Mouse (Mus musculus) cortical plate, adult 2 months (tissue): ENCODE data around the gene Htra2. TPM values are rescaled to one million over a fixed set of nuclear protein-coding genes. Genes with fewer than 3 reads are reported as not detected.

Source experiments
- H3K27ac ChIP-seq: fragments of 200-500 bp; 2 replicates; pipeline ENCODE4 v1.5.1; 2012; ENCODE audit warnings: low read length, control low read depth, inconsistent platforms; ENCODE audit not compliant: insufficient read depth
- H3K4me1 ChIP-seq: fragments of 200-500 bp; 2 replicates; pipeline ENCODE4 v1.6.1; 2011; ENCODE audit warnings: low read length; ENCODE audit not compliant: control insufficient read depth, insufficient read depth
- H3K4me3 ChIP-seq: fragments of 200-500 bp; 2 replicates; pipeline ENCODE4 v1.5.1; 2011; ENCODE audit warnings: mild to moderate bottlenecking, low read length, control low read depth; ENCODE audit not compliant: insufficient read depth
- CTCF ChIP-seq: fragments of 200-500 bp; IDR thresholded peaks from 2 replicates; pipeline ENCODE4 v1.5.1; 2011; ENCODE audit warnings: mild to moderate bottlenecking, control low read depth, low read length; ENCODE audit not compliant: insufficient read depth; ENCODE audit errors: extremely low read depth
- POLR2A ChIP-seq: fragments of 200-500 bp; IDR thresholded peaks from 2 replicates; pipeline ENCODE4 v1.6.1; 2011; ENCODE audit warnings: mild to moderate bottlenecking, low read length, control low read depth; ENCODE audit not compliant: insufficient read depth; ENCODE audit errors: extremely low read depth
- polyA plus RNA-seq: library from polyadenylated mRNA; depleted of rRNA; stranded (reverse); fragments of >200 nt; gene quantifications from 2 replicates; pipeline ENCODE4 v1.2.3, GENCODE M21; 2012

The Htra2 gene
- polyA plus RNA-seq, 1 experiment = 58.8 TPM

- Histone ChIP-seq H3K4me3 (no peak overlapping the region; the same call in 1 of the 2 replicates), H3K27ac (no peak overlapping the region)
- TF ChIP-seq CTCF (no peak), POLR2A (no peak)
Measured at GRCm38 (mm10) chr6:83087205-83087925, 32.3 kb upstream of the Htra2 start.

GRCm38 (mm10) chr6:83086121-83087035 lies 31.3 kb upstream of the Htra2 start, which contains the start of gene Lbx2:
Gene Lbx2 (plus strand): TSS chr6:83086367.
- Histone ChIP-seq H3K27ac (no peak within 1 kb of the TSS), H3K4me1 (no peaks in the 10 kb centered on the region), H3K4me3 (no peak within 1 kb of the TSS; the same call in 1 of the 2 replicates)
- no peak for TF ChIP-seq POLR2A
- no peak for TF ChIP-seq CTCF

More at GRCm38 (mm10) chr6:83087205-83087925, 32.3 kb upstream of the Htra2 start:
- no peaks in the 10 kb centered on the region for H3K4me1 ChIP-seq

GRCm38 (mm10) chr6:83084477-83084876 lies 29.4 kb upstream of the Htra2 start:
- Histone ChIP-seq H3K4me1 (no peaks in the 10 kb centered on the region), H3K27ac (no peak overlapping the region), H3K4me3 (no peak overlapping the region)
- TF ChIP-seq POLR2A (no peak), CTCF (no peak)

- 0 out of 2 replicates have a peak, but pooled peaks cover 3% of the 10 kb centered on the region for H3K4me1 ChIP-seq
- H3K27ac ChIP-seq = no peak overlapping the region
- no peak for TF ChIP-seq POLR2A
- no peak overlapping the region for H3K4me3 ChIP-seq
Measured at GRCm38 (mm10) chr6:83083497-83083896, 28.4 kb upstream of the Htra2 start.

GRCm38 (mm10) chr6:83080210-83080609 lies 25.1 kb upstream of the Htra2 start:
- H3K4me1 ChIP-seq = 0 out of 2 replicates have a peak, but pooled peaks cover 3% of the 10 kb centered on the region
- H3K27ac ChIP-seq = no peak overlapping the region
- no peak for TF ChIP-seq POLR2A
- TF ChIP-seq CTCF = no peak

GRCm38 (mm10) chr6:83078324-83078858 lies 23.3 kb upstream of the Htra2 start:
- Histone ChIP-seq H3K4me3 (peak overlapping the region; percentile 60), H3K4me1 (0 out of 2 replicates have a peak, but pooled peaks cover 3% of the 10 kb centered on the region), H3K27ac (peak overlapping the region; percentile 75)
- TF ChIP-seq CTCF (0 out of 2 replicates have a peak, but pooled peaks have one; percentile 22), POLR2A (peak; percentile 54)

More at GRCm38 (mm10) chr6:83080210-83080609, 25.1 kb upstream of the Htra2 start:
- H3K4me3 ChIP-seq = no peak overlapping the region

- Histone ChIP-seq H3K27ac (peak within 1 kb of the TSS; percentile 75), H3K4me3 (peak within 1 kb of the TSS; percentile 60), H3K4me1 (0 out of 2 replicates have a peak, but pooled peaks cover 3% of the 10 kb centered on the region)
- TF ChIP-seq POLR2A (no peak), CTCF (no peak)
Measured at GRCm38 (mm10) chr6:83077630-83078323, 22.7 kb upstream of the Htra2 start, which contains the start of gene Pcgf1. Gene Pcgf1 (plus strand): TSS chr6:83077869.

- 0 out of 2 replicates have a peak, but pooled peaks cover 3% of the 10 kb centered on the region for H3K4me1 ChIP-seq
- TF ChIP-seq CTCF (no peak), POLR2A (no peak)
- H3K4me3 ChIP-seq = no peak overlapping the region
- no peak overlapping the region for H3K27ac ChIP-seq
Measured at GRCm38 (mm10) chr6:83074979-83075378, 19.9 kb upstream of the Htra2 start.
